8 mouse cellular contexts compared by ENCODE assay signal in the genomic region with DNA sequence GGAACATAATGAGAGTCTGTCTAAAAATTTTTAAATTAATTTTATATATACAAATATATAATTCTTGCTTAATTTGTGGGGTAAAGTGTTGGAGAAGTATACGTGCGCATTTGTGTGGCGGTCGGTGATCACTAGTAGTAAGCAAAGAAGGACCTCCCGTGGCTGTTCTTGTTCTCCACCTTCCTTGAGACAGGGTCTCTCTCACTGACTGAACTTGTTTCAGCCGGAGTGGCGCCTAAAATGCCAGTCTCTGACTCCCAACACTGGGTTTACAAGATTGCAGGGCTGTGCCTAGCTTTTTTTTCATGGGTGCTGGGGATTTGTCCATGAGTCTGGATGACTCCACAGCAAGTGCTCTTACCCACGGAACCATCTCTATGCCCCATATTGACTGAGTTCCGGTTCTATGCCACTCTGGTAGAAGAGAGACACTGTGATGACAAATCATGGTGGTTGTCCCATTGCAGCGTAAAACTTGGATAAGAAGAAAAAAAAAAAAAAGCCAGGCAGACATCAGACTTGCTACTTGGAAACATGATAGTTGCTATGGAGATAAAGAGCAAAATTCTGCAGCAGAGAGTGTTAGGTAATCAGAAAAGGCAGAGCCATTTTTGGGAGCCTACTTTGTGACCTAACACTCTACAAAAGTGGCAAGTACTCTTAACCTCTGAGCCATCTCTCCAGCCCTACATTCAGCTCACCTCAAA. TPM values are rescaled to one million over a fixed set of nuclear protein-coding genes. Genes with fewer than 3 reads are reported as not detected.
DNase-seq lines count a peak whose midpoint lies in the region; ATAC-seq lines count a peak whose summit lies in the region.

No protein-coding gene starts in this region.

- H3K4me2 ChIP-seq in hindbrain, embryonic 15.5 days: peak overlapping the region; percentile 80
- H3K4me2 ChIP-seq in midbrain, embryonic 14.5 days (ENCODE audit: low read length): peak overlapping the region; percentile 87

- peak overlapping the region; percentile 80 for H3K27ac ChIP-seq in hindbrain, embryonic 15.5 days (replicated peaks)
- H3K27ac ChIP-seq in midbrain, embryonic 14.5 days (replicated peaks; ENCODE audit: low read depth, low read length): peak overlapping the region; percentile 82; the same call in 1 of the 2 replicates

- no peaks in the 10 kb centered on the region for H3K9me3 ChIP-seq in hindbrain, embryonic 15.5 days
- no peaks in the 10 kb centered on the region for H3K9me3 ChIP-seq in midbrain, embryonic 14.5 days (ENCODE audit: control insufficient read depth, low read length)

- H3K27me3 ChIP-seq in hindbrain, embryonic 15.5 days: no peaks in the 10 kb centered on the region
- H3K27me3 ChIP-seq in midbrain, embryonic 14.5 days (ENCODE audit: control insufficient read depth, insufficient read depth, low read length): no peaks in the 10 kb centered on the region

- H3K4me3 ChIP-seq in hindbrain, embryonic 15.5 days: peak overlapping the region; percentile 67
- peak overlapping the region; percentile 67 for H3K4me3 ChIP-seq in midbrain, embryonic 14.5 days (replicated peaks; ENCODE audit: low read depth, low read length)

- H3K4me1 ChIP-seq in hindbrain, embryonic 15.5 days (replicated peaks): peaks cover 27% of the 10 kb centered on the region
- H3K4me1 ChIP-seq in midbrain, embryonic 14.5 days (ENCODE audit: control insufficient read depth, insufficient read depth, low read length): peaks cover 14% of the 10 kb centered on the region

- peak overlapping the region; percentile 65; the same call in 1 of the 2 replicates for H3K9ac ChIP-seq in hindbrain, embryonic 15.5 days
- H3K9ac ChIP-seq in midbrain, embryonic 14.5 days (replicated peaks; ENCODE audit: low read length): peak overlapping the region; percentile 71; the same call in 1 of the 2 replicates

- 79% methylated on average over 10 of the region's 10 CpGs for WGBS in hindbrain, embryonic 15.5 days
- 80% methylated on average over 10 of the region's 10 CpGs for WGBS in midbrain, embryonic 14.5 days

- DNase-seq in cerebellum, adult 11-12 months: peak; percentile 45
- no peak for DNase-seq in cerebellum, postnatal 4 days (ENCODE audit: low spot score in 2 of 2)
- DNase-seq in right cerebral cortex, postnatal 4 days: peak; percentile 4
- no peak for DNase-seq in right cerebral cortex, adult 2 months (ENCODE audit: low spot score in 2 of 2)
- DNase-seq in midbrain, embryonic 14.5 days: no peak
- DNase-seq in adrenal gland, postnatal 10 days: no peak
- no peak for DNase-seq in urinary bladder, adult 2 months (ENCODE audit: low spot score)

- no peak for ATAC-seq in hindbrain, embryonic 15.5 days (ENCODE audit: low FRiP score, low read depth)
- ATAC-seq in midbrain, embryonic 14.5 days (ENCODE audit: low FRiP score, low TSS enrichment): no peak

- H3K36me3 ChIP-seq in hindbrain, embryonic 15.5 days: peaks cover 3% of the 10 kb centered on the region; the same call in 1 of the 2 replicates
- peaks cover 8% of the 10 kb centered on the region for H3K36me3 ChIP-seq in midbrain, embryonic 14.5 days (ENCODE audit: control insufficient read depth, insufficient read depth, low read length)

RNA-seq across cellular contexts. Expression of a gene that starts 0.6 kb away (rescaled TPM):
- polyA plus RNA-seq in hindbrain, embryonic 15.5 days (2015; fragmentation: Nextera tagmentation; extraction: Ambion mirVana): 31.2 and 31.4 TPM in 2 replicates
- 27.2 and 32.9 TPM in 2 replicates for polyA plus RNA-seq in midbrain, embryonic 14.5 days (2014; fragmentation: Nextera tagmentation; extraction: Ambion mirVana)
- 10 to 100 TPM; 34.4 to 37.4 TPM for total RNA-seq in adrenal gland, postnatal 10 days (2021)
- 21.4 and 25.4 TPM in 2 replicates for polyA plus RNA-seq in urinary bladder, adult 2 months (2012; rRNA removed)

RNA-seq across cellular contexts. Expression of a gene that starts 3.1 kb away (rescaled TPM):
- polyA plus RNA-seq in hindbrain, embryonic 15.5 days (2015; fragmentation: Nextera tagmentation; extraction: Ambion mirVana): 49.4 and 52.5 TPM in 2 replicates
- 50.7 and 53.8 TPM in 2 replicates for polyA plus RNA-seq in midbrain, embryonic 14.5 days (2014; fragmentation: Nextera tagmentation; extraction: Ambion mirVana)
- 10 to 100 TPM; 63.2 to 69.8 TPM for total RNA-seq in adrenal gland, postnatal 10 days (2021)
- polyA plus RNA-seq in urinary bladder, adult 2 months (2012; rRNA removed): 48.4 and 55.7 TPM in 2 replicates

RNA-seq across cellular contexts. Expression of a gene that starts 3.2 kb away (rescaled TPM):
- polyA plus RNA-seq in hindbrain, embryonic 15.5 days (2015; fragmentation: Nextera tagmentation; extraction: Ambion mirVana): 6.7 and 7.0 TPM in 2 replicates
- polyA plus RNA-seq in midbrain, embryonic 14.5 days (2014; fragmentation: Nextera tagmentation; extraction: Ambion mirVana): 7.1 and 9.1 TPM in 2 replicates
- 1 to 10 TPM; 6.5 to 7.5 TPM for total RNA-seq in adrenal gland, postnatal 10 days (2021)
- polyA plus RNA-seq in urinary bladder, adult 2 months (2012; rRNA removed): 2.6 and 2.9 TPM in 2 replicates

Comparison
In these comparisons a context has a peak if more than half of its experiments do, and no peak if none do; other contexts are left out.
1. DNase-seq: peak in cerebellum, adult 11-12 months (single experiment) and right cerebral cortex, postnatal 4 days (single experiment); none in cerebellum, postnatal 4 days (0 of 2), right cerebral cortex, adult 2 months (0 of 2), midbrain, embryonic 14.5 days (single experiment), adrenal gland, postnatal 10 days (single experiment) and urinary bladder, adult 2 months (single experiment).